Mouse (Mus musculus) heart, postnatal 4 days (tissue): ENCODE measurements around the gene Zfr2. TPM values are rescaled to one million over a fixed set of nuclear protein-coding genes. Genes with fewer than 3 reads are reported as not detected.

Experiments used
- DNase-seq: peaks from one replicate; pipeline ENCODE4 v3.0.0; 2021
- total RNA-seq, 2 experiments: library from RNA; stranded (reverse); gene quantifications; 2 replicates each; pipeline ENCODE4 v1.2.3; 2021

Zfr2 gene
- total RNA-seq, 2 experiments from 2014 or later = 4.2 to 5.5 TPM

DNA sequence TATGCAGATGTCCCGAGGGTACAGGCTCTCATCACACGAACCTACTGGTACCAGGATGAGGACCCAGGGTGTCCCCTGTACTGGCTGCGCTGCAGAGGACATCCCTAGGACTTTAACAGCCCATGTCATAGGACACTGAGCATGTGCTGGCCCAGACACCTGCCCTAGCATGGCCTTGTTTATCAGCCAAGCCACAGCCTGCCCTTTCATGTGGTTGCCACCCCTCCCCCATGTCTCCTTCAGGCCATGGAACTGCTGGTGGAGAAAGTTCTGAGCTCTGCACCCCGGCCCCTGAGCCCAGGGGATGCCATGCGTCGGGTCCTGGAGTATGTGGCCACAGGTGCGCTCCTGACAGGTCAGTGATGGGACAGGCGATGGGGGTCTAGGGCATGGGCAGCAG lies 16.5 kb downstream of the Zfr2 start:
- DNase-seq = no peak

DNA sequence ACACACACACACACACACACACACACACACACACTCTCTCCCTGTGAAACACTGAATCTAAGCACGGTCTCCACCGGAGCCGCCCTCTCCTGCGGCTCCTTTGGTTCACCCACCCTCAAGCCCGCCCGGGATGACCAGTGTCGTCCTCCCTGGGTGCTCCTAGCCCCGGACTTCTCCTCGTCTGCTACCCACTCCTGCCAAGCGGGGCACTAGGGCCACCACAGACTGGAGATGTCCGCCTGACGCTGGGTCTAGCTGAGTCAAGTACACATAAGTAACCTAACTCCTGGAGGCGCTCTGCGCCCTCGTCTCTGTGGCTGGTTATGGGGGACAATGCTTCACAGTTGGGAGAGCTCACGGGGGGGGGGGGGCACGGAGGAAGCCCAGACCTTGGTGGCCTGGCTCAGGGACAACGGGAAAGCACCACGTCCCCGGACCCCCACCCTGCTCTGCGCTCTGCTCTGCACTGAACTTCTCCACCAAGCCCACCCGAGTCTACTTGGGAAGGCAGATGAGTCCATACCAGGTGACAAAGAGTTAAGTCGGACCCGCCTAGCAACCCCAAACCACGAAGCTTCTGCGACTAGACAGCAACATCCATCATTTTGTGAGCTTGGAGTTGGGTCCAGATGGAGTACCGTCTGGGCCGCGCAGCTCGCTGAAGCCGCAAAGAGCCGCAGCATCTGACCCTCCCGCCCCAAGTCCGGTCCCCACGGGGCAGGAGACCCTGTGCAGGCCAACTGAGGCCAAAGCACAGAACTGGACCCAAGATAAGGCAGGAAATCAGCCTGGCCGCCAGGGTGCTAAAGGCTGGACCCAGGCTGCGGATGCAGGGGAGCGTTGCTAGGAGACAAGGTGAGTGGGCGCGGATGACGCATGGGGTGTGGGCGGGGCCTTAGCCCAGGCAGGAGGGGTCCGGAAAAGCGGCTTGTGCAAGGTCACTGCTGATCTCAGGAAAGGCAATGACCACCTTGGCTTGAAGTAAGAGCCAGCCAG lies 19.8 kb downstream of the Zfr2 start, which contains the start of gene Matk:
TSS of gene Matk (plus strand) at position 512 of the 996 bp plus-strand sequence.
- peak; percentile 62 for DNase-seq

DNA sequence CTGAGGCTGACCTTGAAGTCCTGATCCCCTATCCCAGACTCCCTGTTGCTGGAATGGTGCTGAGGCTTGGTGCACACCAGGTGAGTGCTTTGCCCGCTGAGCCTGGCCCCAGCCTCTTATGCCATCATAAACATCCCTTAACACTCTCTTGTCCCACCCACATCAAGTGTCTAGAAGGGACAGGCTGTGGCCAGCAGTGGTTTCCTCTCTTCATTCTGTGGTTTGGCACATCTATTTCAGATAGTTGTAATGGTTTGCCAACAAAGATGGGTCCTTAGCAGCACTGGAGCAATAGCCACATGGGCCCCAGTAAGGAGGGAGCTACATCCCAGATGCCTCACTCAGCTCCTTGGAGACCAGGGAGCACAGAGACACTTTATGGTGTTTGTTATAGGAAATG lies 21.9 kb downstream of the Zfr2 start:
- no peak for DNase-seq

DNA sequence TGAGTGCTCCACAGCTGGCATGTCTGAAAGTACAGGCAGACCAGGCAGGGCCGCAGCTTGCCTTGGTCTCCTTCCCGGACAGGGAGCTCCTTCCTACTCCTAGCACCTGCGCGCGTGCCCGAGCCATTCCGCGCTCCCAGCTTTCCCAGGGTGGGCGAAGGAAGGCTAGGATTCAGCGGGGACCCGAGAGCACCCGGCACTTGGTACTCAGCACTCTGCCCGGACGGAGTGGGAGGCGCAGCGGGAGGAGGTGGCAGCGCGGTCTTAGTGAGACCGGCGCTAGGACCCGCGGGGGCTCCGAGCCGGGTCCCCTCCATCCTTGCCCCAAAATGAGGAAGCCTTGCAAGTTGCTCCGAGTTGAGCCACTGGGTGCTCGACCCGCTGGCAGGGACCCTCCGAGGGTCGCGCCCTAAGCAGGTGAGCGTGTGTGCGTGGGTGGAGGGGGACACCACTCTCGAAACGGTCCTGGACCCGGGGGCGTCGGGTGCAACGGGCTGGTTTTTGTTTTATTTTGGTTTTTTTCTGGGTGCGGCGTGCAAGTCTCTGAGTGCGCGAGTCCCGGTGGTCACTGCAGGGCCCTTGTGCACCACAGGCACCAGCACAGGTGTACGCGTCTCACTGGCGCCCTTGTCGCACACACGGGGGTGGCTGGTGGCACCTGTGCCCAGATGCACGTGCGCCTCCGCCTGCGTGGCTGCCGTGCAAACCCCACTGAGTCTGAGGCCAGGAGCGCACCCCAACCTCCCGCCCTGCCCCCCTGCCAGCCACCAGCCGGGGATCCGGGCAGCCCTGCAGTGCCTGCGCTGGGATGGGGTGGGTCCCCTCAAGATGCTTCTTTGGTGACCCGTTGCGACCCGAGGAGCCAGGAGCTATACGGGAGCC lies 24.4 kb downstream of the Zfr2 start:
- DNase-seq = no peak

DNA sequence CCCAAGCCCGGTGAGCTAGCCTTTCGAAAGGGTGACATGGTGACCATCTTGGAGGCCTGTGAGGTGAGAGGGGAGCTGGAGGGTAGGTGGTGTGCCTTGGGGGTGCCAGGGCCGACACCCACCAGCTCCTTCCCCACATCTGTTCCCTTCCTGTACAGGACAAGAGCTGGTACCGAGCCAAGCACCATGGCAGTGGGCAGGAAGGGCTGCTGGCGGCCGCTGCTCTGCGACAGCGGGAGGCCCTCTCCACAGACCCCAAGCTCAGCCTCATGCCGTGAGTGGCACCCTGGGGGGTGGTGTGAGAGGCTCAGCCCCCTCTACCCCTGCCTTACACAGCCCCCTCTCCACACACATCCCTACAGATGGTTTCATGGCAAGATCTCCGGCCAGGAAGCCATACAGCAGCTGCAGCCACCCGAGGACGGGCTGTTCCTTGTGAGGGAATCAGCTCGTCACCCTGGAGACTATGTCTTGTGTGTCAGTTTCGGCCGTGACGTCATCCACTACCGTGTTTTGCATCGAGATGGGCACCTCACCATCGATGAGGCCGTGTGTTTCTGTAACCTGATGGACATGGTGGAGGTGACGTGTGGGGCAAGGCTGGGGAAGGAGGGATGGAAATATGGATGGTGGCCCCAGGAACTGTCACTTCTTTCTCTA lies 26.4 kb downstream of the Zfr2 start:
- no peak for DNase-seq

DNA sequence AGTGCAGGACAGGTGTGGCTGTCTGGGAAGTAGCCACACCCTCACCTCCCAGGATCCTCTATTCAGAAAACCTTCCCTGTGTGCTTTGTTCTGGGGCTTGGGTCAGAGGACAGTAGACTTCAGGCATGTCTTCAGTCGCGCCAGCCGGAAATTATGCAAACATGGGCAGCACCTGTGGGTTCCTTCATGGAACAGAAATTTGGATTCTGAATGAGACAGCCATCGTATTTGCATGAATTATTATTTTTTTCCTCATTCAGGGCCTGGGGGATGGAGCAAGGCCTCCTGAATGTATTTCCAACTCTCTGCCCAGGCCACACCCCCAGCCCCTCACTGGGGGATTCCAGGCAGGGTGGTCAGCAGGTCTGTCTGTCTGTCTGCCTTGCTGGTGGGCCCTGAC lies 28.1 kb downstream of the Zfr2 start:
- no peak for DNase-seq

DNA sequence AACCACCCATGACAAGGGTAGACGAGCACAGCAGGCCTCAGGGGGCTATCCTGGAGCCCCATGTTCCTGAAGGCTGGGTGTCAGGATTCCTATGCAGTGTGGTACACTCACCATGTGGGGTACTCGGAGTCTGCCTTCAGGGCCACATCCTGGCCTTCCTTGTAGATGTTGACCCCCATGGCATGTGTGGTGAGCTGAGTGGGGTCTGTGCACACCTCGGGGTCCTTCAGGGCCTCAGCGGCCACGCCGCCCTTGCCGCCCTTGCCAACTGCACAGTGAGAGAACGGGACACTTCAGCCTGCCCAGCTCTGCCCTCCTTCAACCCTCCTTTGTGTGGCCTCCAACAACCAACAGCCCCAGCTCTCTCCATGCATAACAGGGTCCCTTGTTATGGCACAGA lies 32.6 kb downstream of the Zfr2 start:
- no peak for DNase-seq

DNA sequence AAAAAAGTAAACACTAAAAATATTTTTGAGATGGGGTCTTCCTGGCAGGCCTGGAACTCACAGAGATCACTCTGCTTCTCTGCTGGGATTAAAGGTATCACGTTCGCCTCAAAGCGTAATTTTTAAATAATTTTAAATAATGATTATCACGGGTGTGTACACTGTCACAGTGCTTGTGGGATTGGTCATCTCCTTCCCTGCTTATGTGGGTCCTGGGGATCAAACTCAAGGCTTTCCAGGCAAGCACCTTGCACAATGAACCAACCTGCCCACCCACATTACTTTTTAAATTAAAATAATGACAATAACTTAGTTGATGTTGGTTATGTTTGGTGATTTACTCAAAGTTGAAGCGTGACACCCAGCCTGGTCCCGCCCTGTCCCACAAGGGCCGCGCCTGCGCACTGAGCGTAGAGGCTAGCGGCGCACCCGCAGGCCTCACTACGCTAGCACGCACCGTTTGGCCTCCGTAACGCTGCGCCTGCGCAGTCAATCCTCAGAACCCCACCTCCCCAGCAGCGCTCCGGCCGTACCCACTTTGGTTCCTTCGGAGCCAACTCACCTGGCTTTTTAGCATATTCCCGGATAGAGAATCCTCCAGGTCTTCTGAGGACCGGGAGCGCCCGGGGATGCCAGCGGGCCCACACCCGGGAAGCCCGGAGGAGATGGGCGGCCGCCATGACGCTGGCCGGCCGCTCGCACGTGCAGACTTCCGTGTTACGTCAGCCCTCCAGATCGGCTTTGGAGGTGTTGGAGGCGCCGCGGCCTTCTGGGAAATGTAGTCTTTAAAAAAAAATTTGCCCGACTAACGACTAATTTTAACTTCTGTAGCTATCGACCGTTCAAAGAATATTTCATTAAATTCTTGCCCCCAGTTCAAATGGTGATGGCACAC lies 33.5 kb downstream of the Zfr2 start, which contains the start of the genes Mrpl54 and Apba3:
TSS of gene Mrpl54 (minus strand) at position 724 of the 895 bp plus-strand sequence.
TSS of gene Apba3 (plus strand) at position 750 of the 895 bp plus-strand sequence.
- peak; percentile 97 for DNase-seq

DNA sequence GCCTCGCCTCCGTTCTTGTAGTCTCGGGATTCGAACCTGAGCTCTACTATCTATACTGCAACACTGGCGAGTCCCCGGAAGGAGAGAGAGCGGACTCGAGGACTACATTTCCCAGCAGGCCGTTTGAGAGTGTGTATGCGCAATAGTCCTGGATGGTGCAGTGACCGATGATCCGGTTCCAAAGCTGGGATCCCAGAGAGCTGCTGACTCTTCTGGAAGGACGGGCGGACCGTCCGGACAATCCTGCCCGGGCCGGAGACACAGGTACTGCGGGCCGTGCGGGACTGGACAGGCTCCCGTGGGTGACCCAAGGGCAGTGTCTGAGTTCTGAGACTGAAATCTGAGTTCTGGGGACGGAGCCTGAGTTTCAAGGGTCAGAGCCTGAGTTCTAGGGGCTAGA lies 35.1 kb downstream of the Zfr2 start:
- DNase-seq = peak; percentile 84

DNA sequence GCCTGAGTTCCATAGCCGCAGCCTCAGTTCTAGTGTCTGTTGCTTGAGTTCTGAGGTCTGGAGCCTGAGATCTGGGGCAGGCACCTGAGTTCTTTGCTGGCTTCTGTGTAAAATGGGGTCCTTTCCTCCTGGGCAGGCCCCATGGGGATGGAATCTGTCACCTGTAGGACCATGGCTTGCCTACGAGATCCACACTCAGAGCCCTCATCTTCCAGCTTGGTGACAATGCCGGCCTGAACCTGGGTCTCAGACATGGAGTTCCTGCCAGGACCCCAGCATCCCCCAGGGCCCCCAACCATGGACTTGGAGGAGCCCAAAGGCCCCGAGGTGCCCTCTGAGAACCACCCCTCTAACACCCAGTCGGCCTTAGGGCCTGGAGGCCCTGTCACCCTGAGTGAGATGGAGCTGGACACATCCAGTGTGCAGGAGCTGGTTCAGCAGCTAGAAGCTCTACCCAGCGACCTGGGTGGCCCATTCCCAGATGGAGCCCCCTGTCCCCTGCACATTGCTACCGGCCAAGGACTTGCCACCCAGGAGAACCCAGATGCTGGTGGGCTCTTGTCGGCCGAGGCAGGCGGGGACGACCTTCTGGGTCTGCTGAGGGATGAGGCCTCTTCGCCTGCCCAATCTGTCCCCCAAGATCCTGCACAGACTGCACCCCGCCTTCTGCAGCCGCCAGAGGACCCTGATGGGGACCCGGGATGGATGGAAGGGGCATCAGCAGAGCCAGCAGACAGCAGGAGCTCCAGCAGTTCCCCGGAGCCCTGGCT lies 35.9 kb downstream of the Zfr2 start:
- DNase-seq = no peak

DNA sequence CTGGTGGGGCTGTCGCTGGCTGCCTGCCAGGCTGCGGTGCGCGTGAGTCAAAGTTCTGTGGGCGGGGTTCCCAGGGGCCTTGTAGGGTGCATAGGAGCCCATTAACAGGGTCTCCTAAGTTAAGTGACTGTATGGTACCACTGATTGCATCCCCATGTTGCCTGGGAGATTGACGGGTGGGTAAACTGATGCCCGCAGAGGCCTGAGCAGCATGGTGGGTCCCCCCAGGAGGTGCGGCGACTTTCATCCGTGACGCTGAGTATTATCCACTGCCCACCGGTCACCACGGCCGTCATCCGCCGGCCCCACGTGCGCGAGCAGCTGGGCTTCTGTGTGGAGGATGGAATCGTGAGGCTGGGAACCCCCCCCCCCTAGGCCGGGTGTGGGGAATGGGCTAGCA lies 39.4 kb downstream of the Zfr2 start:
- DNase-seq = no peak

DNA sequence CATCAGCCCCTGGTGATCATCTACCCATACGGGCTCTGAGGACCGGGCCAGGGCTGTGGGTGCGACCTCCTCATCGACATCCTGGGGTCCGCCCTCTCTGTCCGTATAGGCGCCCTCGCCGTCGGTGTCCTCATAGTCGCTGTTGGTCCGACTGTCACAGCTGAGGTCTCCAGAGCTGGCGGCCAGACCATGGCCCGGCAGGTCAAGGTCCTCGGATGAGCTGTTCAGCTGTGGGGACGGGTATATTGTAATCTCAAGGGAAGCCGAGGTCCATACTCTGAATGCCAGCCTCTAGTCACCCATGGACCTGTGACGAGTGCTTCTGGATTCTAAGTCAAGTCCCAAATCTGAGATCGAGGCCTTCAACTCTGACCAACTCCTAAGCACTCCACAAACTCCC lies 40.9 kb downstream of the Zfr2 start:
- no peak for DNase-seq

DNA sequence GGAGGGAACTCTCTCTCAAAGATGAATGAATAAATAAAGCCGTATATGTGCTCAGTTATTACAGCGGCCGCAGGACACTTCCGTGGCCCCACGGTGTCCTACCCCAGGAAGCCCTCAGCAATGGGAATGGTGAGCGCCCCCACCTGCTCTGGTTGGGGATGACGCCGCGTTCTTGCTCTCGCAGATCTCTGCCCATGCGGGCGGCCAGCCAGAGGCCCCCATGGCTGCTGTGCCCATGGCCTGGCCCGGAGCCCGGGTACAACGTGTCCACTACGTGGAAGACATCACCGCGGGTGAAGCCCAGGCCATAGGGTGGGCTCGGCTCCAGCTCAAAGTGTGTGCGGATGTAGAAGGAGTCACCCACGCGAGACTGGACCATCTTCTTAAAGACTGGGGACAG lies 44.7 kb downstream of the Zfr2 start:
- peak; percentile 34 for DNase-seq

DNA sequence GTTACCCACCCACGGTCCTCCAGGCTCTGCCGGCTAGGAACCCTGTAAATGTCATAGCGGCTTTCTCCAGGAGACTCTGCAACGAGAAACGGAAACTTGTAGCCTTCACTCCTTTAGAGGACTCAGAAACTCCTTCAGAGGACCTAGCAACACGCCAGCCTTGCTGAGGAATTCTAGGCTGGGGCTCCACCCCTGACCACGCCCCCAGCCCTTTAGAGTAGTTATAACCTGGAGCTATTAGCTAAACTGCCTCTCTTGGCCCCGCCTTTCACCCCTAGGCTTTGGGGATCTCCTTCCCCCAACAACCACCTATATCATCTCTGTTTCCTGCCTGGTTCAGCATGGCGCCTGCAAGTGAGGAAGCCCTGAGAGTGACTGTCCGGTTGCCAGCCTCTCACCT lies 46.5 kb downstream of the Zfr2 start:
- no peak for DNase-seq

DNA sequence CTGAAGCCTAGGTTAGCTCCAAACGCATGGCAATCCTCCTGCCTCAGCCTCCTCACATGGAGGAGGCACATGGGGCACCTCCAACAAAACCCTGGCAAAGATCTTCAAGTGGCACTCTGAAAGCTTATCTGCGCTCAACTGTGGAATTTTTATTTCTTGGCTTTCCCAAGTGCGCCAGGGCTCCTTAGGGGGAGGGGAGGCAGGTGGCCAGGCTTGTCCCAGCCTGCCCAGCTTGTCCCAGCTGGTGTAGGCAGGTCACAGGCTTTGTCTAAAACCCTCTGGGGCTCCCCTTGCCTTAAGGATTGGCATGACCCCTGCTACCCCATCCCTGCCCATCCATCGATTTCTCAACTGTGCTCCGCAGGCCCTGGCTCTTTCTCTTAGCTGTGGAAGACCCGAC lies 51.2 kb downstream of the Zfr2 start:
- DNase-seq = no peak

DNA sequence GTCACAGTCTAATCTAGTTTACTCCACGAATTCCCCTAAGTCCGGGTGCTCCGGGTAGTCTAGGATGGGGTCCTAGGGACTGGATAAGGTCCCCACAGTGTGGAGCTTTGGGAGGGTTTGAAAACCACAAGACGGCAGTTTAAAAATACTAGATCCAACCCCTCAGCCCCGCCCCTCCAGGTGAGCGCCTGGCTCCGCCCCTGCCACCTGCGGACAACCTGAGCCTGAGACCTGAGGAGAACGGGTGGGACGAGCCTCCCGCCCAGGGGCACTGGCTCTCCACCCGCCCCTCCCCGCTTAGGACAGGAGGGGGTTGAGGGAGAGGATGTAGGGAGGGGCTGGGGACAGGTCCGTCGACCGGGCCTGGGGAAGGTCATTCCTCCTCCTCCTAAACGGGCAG lies 51.8 kb downstream of the Zfr2 start:
- DNase-seq = no peak

DNA sequence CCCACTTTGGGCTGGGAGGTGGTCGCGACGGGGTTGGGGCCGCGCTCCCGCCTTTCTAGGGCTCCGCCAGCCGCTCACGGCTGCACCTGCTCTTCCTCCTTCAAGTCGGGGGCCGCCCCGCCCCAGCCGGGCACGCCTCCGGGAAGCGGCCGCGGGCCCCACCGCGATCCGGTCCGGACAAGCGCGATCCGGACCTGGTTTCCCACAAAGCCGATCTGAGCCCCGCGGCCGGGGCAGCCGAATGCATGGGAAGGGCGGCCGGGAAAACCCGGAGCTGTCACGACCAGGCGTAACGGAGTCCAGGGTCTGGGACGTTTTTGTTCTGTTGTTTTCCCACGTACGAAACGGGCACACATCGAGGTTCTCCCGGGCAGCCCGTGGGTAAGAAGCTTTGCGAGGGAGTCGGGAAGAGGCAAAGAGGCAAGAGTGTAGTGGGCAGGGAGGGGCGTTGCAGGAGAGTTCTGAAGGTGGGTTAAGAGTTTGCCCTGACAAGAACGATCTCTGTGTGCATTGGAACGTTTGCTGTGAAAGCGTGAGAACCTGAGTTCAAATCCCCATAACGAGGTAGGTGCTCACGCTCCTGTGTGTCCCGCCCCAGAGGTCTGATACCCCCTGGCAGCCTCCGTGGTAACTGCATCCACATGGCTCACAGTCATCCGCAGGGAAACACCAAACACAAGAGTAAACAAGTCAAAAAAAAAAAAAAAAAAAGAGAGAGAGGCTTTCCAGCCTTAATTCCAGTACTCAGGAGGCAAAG lies 52.9 kb downstream of the Zfr2 start:
- peak; percentile 95 for DNase-seq

DNA sequence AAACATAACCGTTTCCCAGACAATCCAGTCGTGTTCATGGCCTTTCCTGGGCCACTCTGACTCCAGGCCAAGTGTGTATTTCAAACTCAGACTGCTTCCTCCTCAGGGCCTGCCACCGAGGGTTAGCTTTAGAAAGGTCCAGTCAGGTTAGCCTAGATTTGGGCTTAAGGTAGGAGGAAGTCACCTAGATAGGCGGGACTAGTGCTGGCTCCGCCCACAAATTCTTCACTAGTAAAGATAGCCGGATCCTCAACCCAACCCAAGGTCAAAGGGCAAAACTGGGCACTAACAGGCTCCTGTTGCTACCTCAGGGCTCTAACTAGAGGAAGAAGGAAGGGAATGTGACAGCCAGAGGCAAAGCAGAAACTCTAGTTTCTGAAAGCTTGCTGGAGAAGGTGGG lies 53.6 kb downstream of the Zfr2 start:
- DNase-seq = no peak

DNA sequence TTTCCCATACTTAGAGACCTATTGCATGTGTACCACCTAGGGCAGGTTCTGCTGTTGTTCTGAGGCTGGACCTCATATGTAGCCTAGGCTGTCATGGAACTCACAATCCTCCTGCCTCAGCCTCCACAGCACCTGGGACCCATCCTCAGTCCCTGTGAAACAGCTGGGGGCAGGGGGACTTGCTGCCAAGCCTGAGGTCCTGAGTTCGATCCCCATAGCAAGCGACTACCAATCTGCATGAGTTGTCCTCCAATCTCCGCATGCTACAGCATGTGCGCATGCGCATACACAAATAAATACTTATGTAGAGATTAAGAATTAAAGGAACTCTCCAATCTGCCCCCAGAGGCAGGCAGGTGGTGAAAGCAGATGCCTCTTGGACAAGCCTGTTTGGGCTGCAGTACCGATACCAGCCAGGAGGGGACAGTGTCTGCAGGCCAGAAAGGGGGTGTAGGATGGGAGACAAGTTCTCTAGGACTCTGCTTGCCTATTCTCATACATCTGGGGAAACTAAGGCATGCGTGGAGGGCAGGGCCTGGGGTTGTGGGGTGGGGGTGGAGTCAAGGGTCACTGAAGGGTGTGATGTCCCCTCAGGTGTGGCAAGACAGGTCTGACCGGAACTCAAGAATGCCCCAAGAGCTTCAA lies 54.7 kb downstream of the Zfr2 start:
- DNase-seq = peak; percentile 82
